Comparison of ENCODE assay signal across 8 mouse cellular contexts in the genomic region with DNA sequence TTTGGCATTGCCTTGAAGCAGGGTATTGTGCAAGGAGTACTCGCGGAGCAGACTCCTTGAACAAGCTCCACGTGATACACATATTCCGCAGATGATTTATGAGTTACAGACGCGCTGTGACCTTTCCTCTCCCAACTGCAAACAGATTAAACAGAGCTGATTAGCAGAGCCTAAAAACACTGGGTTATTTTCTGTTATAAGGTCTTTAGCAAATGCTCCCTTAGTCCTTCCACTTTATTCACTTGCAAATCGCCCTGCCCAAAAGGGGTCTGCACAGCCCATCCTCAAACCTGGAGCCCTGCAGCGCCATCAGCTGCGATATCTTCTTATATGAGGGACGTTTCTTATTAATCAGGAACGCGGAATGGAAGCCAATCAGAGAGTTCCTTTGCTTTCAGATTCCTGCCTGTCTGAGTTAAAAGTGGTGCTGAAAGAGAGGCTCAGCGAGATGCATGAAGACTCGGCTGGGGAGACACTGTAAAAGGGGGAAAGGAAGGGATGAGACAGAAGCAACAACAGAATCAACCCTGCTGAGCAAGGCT. TPM values are rescaled to one million over a fixed set of nuclear protein-coding genes. Genes with fewer than 3 reads are reported as not detected.
DNase-seq lines count a peak whose midpoint lies in the region; ATAC-seq and TF ChIP-seq lines count a peak whose summit lies in the region.

A gene (plus strand): TSS at position 287 of the 542 bp plus-strand sequence.

- no peak for ATAC-seq in heart, embryonic 16.5 days (replicated peaks; ENCODE audit: extremely low read depth, insufficient read depth, low FRiP score)
- ATAC-seq in midbrain, embryonic 16.5 days = peak; percentile 86
- no peak for ATAC-seq in erythroid progenitor cell, adult 5-6 weeks (replicated peaks; ENCODE audit: low FRiP score, poor library complexity, severe bottlenecking)

- no peaks in the 10 kb centered on the region for H3K27me3 ChIP-seq in heart, embryonic 16.5 days (ENCODE audit: control insufficient read depth, insufficient read depth, low read length)
- H3K27me3 ChIP-seq in midbrain, embryonic 16.5 days (ENCODE audit: control insufficient read depth, insufficient read depth, low read depth, low read length) = no peaks in the 10 kb centered on the region

- peak within 1 kb of the TSS; percentile 28 for H3K4me3 ChIP-seq in heart, embryonic 16.5 days (ENCODE audit: low read length)
- H3K4me3 ChIP-seq in midbrain, embryonic 16.5 days (ENCODE audit: low read depth, low read length) = peak within 1 kb of the TSS; percentile 45

- no peak within 1 kb of the TSS for H3K9ac ChIP-seq in heart, embryonic 16.5 days (ENCODE audit: low read length)
- H3K9ac ChIP-seq in midbrain, embryonic 16.5 days (ENCODE audit: low read depth, low read length) = peak within 1 kb of the TSS; percentile 59

- no peak within 1 kb of the TSS for H3K27ac ChIP-seq in heart, embryonic 16.5 days (ENCODE audit: low read length)
- H3K27ac ChIP-seq in midbrain, embryonic 16.5 days (ENCODE audit: low read length) = peak within 1 kb of the TSS; percentile 19

- intact Hi-C loops in heart, postnatal 14 days (cut with DNase I) = no loop called here

- DNase-seq in heart, postnatal 14 days = no peak
- peak; percentile 79 for DNase-seq in brain, embryonic 14.5 days (ENCODE audit: low read depth)
- DNase-seq in frontal cortex, postnatal 36 days (ENCODE audit: low spot score in 2 of 2) = peak; percentile 42 to 65
- DNase-seq in left cerebral cortex, adult 11 months (ENCODE audit: low spot score) = peak; percentile 26
- no peak for DNase-seq in thymus, adult 18-20 months

- TF ChIP-seq POLR2A in brain, embryonic 14.5 days (IDR thresholded peaks at IDR 0.05; ENCODE audit: borderline replicate concordance, extremely low read depth, insufficient read depth, insufficient read length, poor library complexity, severe bottlenecking) = no peak

- no peaks in the 10 kb centered on the region for H3K36me3 ChIP-seq in heart, embryonic 16.5 days (ENCODE audit: control insufficient read depth, insufficient read depth)
- H3K36me3 ChIP-seq in midbrain, embryonic 16.5 days (ENCODE audit: control insufficient read depth, insufficient read depth, low read length) = no peaks in the 10 kb centered on the region

- no peak for TF ChIP-seq CTCF in brain, embryonic 14.5 days (IDR thresholded peaks at IDR 0.05; ENCODE audit: borderline replicate concordance, extremely low read depth, insufficient read depth, insufficient read length)

- H3K4me1 ChIP-seq in heart, embryonic 16.5 days (ENCODE audit: control insufficient read depth, insufficient read depth, low read length) = no peaks in the 10 kb centered on the region
- no peaks in the 10 kb centered on the region for H3K4me1 ChIP-seq in midbrain, embryonic 16.5 days (ENCODE audit: control insufficient read depth, insufficient read depth, low read length)

- 6% methylated on average over 14 of the region's 14 CpGs for WGBS in heart, embryonic 16.5 days
- under 1% methylated on average over 14 of the region's 14 CpGs for WGBS in midbrain, embryonic 16.5 days

- H3K9me3 ChIP-seq in heart, embryonic 16.5 days (replicated peaks; ENCODE audit: control insufficient read depth, low read length) = no peaks in the 10 kb centered on the region
- no peaks in the 10 kb centered on the region for H3K9me3 ChIP-seq in midbrain, embryonic 16.5 days (replicated peaks; ENCODE audit: control insufficient read depth, low read length, poor library complexity, severe bottlenecking)

- peak within 1 kb of the TSS; percentile 53 for H3K4me2 ChIP-seq in heart, embryonic 16.5 days (ENCODE audit: low read depth, low read length)
- peak within 1 kb of the TSS; percentile 58 for H3K4me2 ChIP-seq in midbrain, embryonic 16.5 days (ENCODE audit: low read length)

RNA-seq across cellular contexts. Expression of the gene that starts here (rescaled TPM):
- 0.13 TPM in 1 of 2 replicates, not detected in the other for polyA plus RNA-seq in heart, embryonic 16.5 days (2015; fragmentation: Nextera tagmentation; extraction: Ambion mirVana)
- total RNA-seq in heart, postnatal 14 days (2021) = not detected
- polyA plus RNA-seq in brain, embryonic 14.5 days (2012; rRNA removed) = 3.5 and 6.3 TPM in 2 replicates
- polyA plus RNA-seq in midbrain, embryonic 16.5 days (2015; fragmentation: Nextera tagmentation; extraction: Ambion mirVana) = 6.1 and 6.5 TPM in 2 replicates
- total RNA-seq in erythroid progenitor cell, adult 5-6 weeks (2015; ENCODE audit: low replicate concordance) = not detected in 2 replicates
- total RNA-seq in erythroid progenitor cell, adult 5-6 weeks (2017; ENCODE audit: low replicate concordance) = not detected in 2 replicates

Comparison
In these comparisons a context has a peak if more than half of its experiments do, and no peak if none do; other contexts are left out.
1. DNase-seq: peak in brain, embryonic 14.5 days (single experiment), frontal cortex, postnatal 36 days (2 of 2) and left cerebral cortex, adult 11 months (single experiment); none in heart, postnatal 14 days (0 of 2) and thymus, adult 18-20 months (0 of 2).